Mouse (Mus musculus): Measurements from ENCODE around the gene Aqp11. TPM values are rescaled to one million over a fixed set of nuclear protein-coding genes. Genes with fewer than 3 reads are reported as not detected.

Gene Aqp11
- polyA plus RNA-seq, 1 experiment from 2014 or later = 5.2 TPM

DNA sequence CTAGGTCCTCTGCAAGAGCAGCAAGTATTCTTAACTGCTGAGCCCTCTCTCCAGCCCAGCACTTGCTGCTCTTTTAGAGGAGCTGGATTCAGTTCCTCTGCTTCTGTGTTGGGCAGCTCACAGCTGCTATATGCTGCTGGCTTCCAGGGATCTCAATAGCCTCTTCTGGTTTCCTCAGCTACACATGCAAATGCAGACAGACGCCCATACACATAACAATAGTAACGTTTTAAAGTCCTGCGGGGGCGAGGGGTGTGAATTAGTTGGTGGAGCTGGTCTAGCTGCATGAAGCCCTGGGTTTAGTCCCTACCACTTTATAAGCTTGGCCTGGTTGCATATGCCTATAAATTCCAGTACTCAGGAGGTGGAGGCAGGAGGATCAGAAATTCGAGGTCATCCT lies 19.0 kb downstream of the Aqp11 start:
- Histone ChIP-seq H3K4me3 (no peak overlapping the region), H3K9me3 (peaks cover 4% of the 10 kb centered on the region; the same call in 1 of the 2 replicates), H3K27ac (no peak overlapping the region), H3K27me3 (ENCODE audit: insufficient read depth, poor library complexity, severe bottlenecking) (no peaks in the 10 kb centered on the region), H3K4me1 (no peaks in the 10 kb centered on the region), H3K36me3 (peaks cover 67% of the 10 kb centered on the region)
- 87% methylated on average over 5 of the region's 5 CpGs for WGBS
- DNase-seq (ENCODE audit: low spot score) = no peak

- peaks cover 76% of the 10 kb centered on the region for H3K36me3 ChIP-seq
- H3K4me3 ChIP-seq = no peak overlapping the region
- H3K27me3 ChIP-seq (ENCODE audit: insufficient read depth, poor library complexity, severe bottlenecking) = no peaks in the 10 kb centered on the region
- no peak for DNase-seq (ENCODE audit: low spot score)
- 83% methylated on average over 1 of the region's 1 CpGs for WGBS
- H3K9me3 ChIP-seq = peaks cover 4% of the 10 kb centered on the region; the same call in 1 of the 2 replicates
- no peak overlapping the region for H3K27ac ChIP-seq
- H3K4me1 ChIP-seq = no peaks in the 10 kb centered on the region
These were observed 20.8 kb downstream of the Aqp11 start for GRCm38 (mm10) chr7:97717326-97717725.

- H3K27me3 ChIP-seq (ENCODE audit: insufficient read depth, poor library complexity, severe bottlenecking) = no peaks in the 10 kb centered on the region
- no peaks in the 10 kb centered on the region for H3K4me1 ChIP-seq
- WGBS = 92% methylated on average over 5 of the region's 5 CpGs
- no peak overlapping the region for H3K4me3 ChIP-seq
- H3K9me3 ChIP-seq = peaks cover 4% of the 10 kb centered on the region; the same call in 1 of the 2 replicates
- H3K36me3 ChIP-seq = peaks cover 79% of the 10 kb centered on the region
- DNase-seq (ENCODE audit: low spot score) = peak; percentile 61
- H3K27ac ChIP-seq = no peak overlapping the region
These were observed 23.4 kb downstream of the Aqp11 start for GRCm38 (mm10) chr7:97714651-97715050.

- H3K4me1 ChIP-seq = 0 out of 2 replicates have a peak, but pooled peaks cover 3% of the 10 kb centered on the region
- H3K9me3 ChIP-seq = no peaks in the 10 kb centered on the region
- 93% methylated on average over 3 of the region's 3 CpGs for WGBS
- no peak overlapping the region for H3K27ac ChIP-seq
- peak; percentile 52 for DNase-seq (ENCODE audit: low spot score)
- no peaks in the 10 kb centered on the region for H3K27me3 ChIP-seq (ENCODE audit: insufficient read depth, poor library complexity, severe bottlenecking)
- H3K4me3 ChIP-seq = no peak overlapping the region
- H3K36me3 ChIP-seq = peaks cover 38% of the 10 kb centered on the region
These were observed 28.9 kb downstream of the Aqp11 start for GRCm38 (mm10) chr7:97709204-97709603.

GRCm38 (mm10) chr7:97707809-97708208 lies 30.3 kb downstream of the Aqp11 start:
- WGBS = 79% methylated on average over 5 of the region's 5 CpGs
- H3K36me3 ChIP-seq = peaks cover 28% of the 10 kb centered on the region
- DNase-seq (ENCODE audit: low spot score) = no peak
- no peaks in the 10 kb centered on the region for H3K27me3 ChIP-seq (ENCODE audit: insufficient read depth, poor library complexity, severe bottlenecking)
- H3K27ac ChIP-seq = no peak overlapping the region
- no peak overlapping the region for H3K4me3 ChIP-seq
- H3K4me1 ChIP-seq = 0 out of 2 replicates have a peak, but pooled peaks cover 3% of the 10 kb centered on the region
- no peaks in the 10 kb centered on the region for H3K9me3 ChIP-seq

DNA sequence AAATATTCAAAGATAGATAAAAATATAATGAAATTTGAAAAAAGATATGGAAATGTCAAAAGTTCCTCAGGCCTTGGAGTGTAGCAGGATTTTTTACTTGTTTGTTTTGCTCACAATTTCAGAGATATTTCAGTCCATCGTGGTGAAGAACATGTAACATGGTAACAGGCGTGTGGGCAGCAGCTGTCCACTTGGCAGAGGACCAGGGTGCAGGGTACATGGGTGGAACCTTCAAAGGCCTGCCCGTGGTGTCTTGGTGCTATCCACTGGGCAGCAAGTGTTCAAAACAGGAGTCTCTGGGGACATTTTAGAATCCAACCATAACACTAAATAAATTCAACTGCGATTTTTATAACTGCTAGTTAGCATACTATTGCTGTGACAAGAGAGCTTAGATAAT lies 31.0 kb downstream of the Aqp11 start:
- Histone ChIP-seq H3K4me1 (0 out of 2 replicates have a peak, but pooled peaks cover 3% of the 10 kb centered on the region), H3K36me3 (peaks cover 21% of the 10 kb centered on the region), H3K9me3 (no peaks in the 10 kb centered on the region), H3K4me3 (no peak overlapping the region), H3K27ac (no peak overlapping the region), H3K27me3 (ENCODE audit: insufficient read depth, poor library complexity, severe bottlenecking) (no peaks in the 10 kb centered on the region)
- no peak for DNase-seq (ENCODE audit: low spot score)
- WGBS = 86% methylated on average over 4 of the region's 4 CpGs

GRCm38 (mm10) chr7:97701106-97701505 lies 37.0 kb downstream of the Aqp11 start:
- Histone ChIP-seq H3K9me3 (no peaks in the 10 kb centered on the region), H3K27ac (no peak overlapping the region), H3K27me3 (ENCODE audit: insufficient read depth, poor library complexity, severe bottlenecking) (no peaks in the 10 kb centered on the region), H3K36me3 (peaks cover 18% of the 10 kb centered on the region), H3K4me3 (no peak overlapping the region), H3K4me1 (peaks cover 9% of the 10 kb centered on the region)
- 83% methylated on average over 6 of the region's 6 CpGs for WGBS
- no peak for DNase-seq (ENCODE audit: low spot score)

GRCm38 (mm10) chr7:97700173-97700572 lies 37.9 kb downstream of the Aqp11 start:
- H3K36me3 ChIP-seq = peaks cover 18% of the 10 kb centered on the region
- no peaks in the 10 kb centered on the region for H3K27me3 ChIP-seq (ENCODE audit: insufficient read depth, poor library complexity, severe bottlenecking)
- H3K4me3 ChIP-seq = no peak overlapping the region
- H3K27ac ChIP-seq = no peak overlapping the region
- H3K4me1 ChIP-seq = peaks cover 13% of the 10 kb centered on the region
- no peaks in the 10 kb centered on the region for H3K9me3 ChIP-seq
- WGBS = 90% methylated on average over 4 of the region's 4 CpGs
- no peak for DNase-seq (ENCODE audit: low spot score)

GRCm38 (mm10) chr7:97696506-97697254 lies 41.4 kb downstream of the Aqp11 start, which contains the start of gene Clns1a:
Gene Clns1a, plus strand, starts transcription at chr7:97696634.
- H3K9me3 ChIP-seq = no peaks in the 10 kb centered on the region
- H3K4me3 ChIP-seq = peak within 1 kb of the TSS; percentile 99
- DNase-seq (ENCODE audit: low spot score) = peak; percentile 94
- peaks cover 13% of the 10 kb centered on the region for H3K4me1 ChIP-seq
- no peaks in the 10 kb centered on the region for H3K27me3 ChIP-seq (ENCODE audit: insufficient read depth, poor library complexity, severe bottlenecking)
- peak within 1 kb of the TSS; percentile 94 for H3K27ac ChIP-seq
- H3K36me3 ChIP-seq = peaks cover 18% of the 10 kb centered on the region
- under 1% methylated on average over 63 of the region's 63 CpGs for WGBS

DNA sequence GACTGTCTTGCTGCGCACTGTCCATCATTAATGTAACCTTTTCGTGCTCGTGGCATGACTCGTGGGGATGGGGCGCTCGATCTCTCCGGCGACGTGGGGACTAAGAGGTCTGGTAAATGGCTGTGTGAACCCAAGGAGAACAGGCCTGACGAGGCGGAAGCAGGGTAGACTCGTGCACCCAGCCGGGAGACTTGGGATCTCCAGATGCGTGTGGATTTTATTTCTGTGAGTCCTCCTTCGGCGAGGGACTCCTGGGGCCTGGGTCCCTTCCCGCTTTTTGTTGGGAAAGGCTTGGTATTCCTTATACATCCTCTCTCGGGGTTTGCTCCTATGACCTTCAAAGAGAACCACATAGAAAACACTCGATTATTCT lies 42.0 kb downstream of the Aqp11 start:
- Histone ChIP-seq H3K9me3 (no peaks in the 10 kb centered on the region), H3K36me3 (peaks cover 18% of the 10 kb centered on the region), H3K4me1 (peaks cover 13% of the 10 kb centered on the region), H3K27me3 (ENCODE audit: insufficient read depth, poor library complexity, severe bottlenecking) (no peaks in the 10 kb centered on the region), H3K27ac (peak overlapping the region; percentile 94), H3K4me3 (peak overlapping the region; percentile 99)
- peak; percentile 78 for DNase-seq (ENCODE audit: low spot score)
- WGBS = 40% methylated on average over 19 of the region's 19 CpGs

DNA sequence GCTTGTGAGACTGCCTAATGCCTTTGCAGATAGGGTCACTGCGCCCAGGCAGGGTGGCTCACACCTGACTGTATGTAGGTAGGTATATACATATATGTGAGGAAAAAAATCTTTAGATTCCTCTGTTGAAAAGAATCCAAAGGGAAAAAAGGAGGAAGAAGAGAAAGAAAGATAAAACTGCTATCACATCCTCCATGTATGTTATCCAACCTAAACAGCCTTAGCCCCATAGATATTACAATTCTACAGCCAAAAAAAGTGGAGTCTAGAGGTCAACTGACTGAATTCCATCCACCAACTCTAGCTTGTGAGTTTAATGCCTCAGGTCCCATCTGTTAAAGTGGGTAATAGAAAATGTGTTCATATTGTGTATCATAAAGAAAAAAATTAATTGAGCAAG lies 42.6 kb downstream of the Aqp11 start:
- DNase-seq (ENCODE audit: low spot score) = no peak
- Histone ChIP-seq H3K27me3 (ENCODE audit: insufficient read depth, poor library complexity, severe bottlenecking) (no peaks in the 10 kb centered on the region), H3K36me3 (peaks cover 18% of the 10 kb centered on the region), H3K4me3 (no peak overlapping the region), H3K4me1 (peaks cover 13% of the 10 kb centered on the region), H3K27ac (no peak overlapping the region), H3K9me3 (no peaks in the 10 kb centered on the region)
- WGBS = 94% methylated on average over 1 of the region's 1 CpGs

DNA sequence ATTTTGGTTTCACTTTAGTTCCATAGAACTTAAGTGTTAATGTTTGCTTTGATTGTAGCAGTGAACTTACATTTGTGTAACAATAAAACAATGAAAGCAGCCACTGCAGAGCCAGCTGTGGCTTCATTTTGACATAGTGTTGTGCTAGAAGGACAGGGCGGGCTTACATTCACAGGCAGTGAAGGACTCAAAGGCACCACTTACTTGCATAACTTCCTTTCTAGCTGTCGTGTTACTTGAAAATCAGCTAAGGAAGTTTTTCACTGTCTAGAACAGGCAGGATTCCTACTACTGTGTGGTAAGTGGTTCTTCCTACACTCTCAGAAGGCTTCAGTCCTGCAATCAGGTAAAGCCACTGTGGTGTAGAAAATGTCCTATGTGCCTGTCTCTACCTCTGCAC lies 50.3 kb downstream of the Aqp11 start:
- Histone ChIP-seq H3K36me3 (peaks cover 35% of the 10 kb centered on the region), H3K4me1 (no peaks in the 10 kb centered on the region), H3K27me3 (ENCODE audit: insufficient read depth, poor library complexity, severe bottlenecking) (no peaks in the 10 kb centered on the region), H3K27ac (no peak overlapping the region), H3K9me3 (no peaks in the 10 kb centered on the region), H3K4me3 (no peak overlapping the region)
- DNase-seq (ENCODE audit: low spot score) = no peak
- 88% methylated on average over 2 of the region's 2 CpGs for WGBS

GRCm38 (mm10) chr7:97679239-97679638 lies 58.9 kb downstream of the Aqp11 start:
- DNase-seq (ENCODE audit: low spot score) = no peak
- H3K9me3 ChIP-seq = no peaks in the 10 kb centered on the region
- no peak overlapping the region for H3K27ac ChIP-seq
- no peaks in the 10 kb centered on the region for H3K4me1 ChIP-seq
- 28% methylated on average over 1 of the region's 1 CpGs for WGBS
- H3K36me3 ChIP-seq = peaks cover 72% of the 10 kb centered on the region
- H3K4me3 ChIP-seq = no peak overlapping the region
- H3K27me3 ChIP-seq (ENCODE audit: insufficient read depth, poor library complexity, severe bottlenecking) = no peaks in the 10 kb centered on the region
